Mouse (Mus musculus): Measurements from ENCODE around the gene Cog2.

GRCm38 (mm10) chr8:124508321-124508695 lies 12.3 kb upstream of the Cog2 start:
- TF ChIP-seq POLR2A (IDR thresholded peaks at IDR 0.05; ENCODE audit: control insufficient read depth, low read depth, low read length) (no peak), CTCF (IDR thresholded peaks at IDR 0.05; ENCODE audit: control insufficient read depth, insufficient read depth, insufficient replicate concordance, low read depth, low read length) (no peak)
